Mouse (Mus musculus) embryonic fibroblast, embryonic 13.5 days (primary cell): ENCODE data around the gene Il10rb.

ENCODE experiments used
- CTCF ChIP-seq: IDR thresholded peaks from 2 replicates; pipeline ENCODE4 v1.5.1; 2011; ENCODE audit warnings: mild to moderate bottlenecking, control low read depth, low read length, moderate library complexity, borderline replicate concordance; ENCODE audit not compliant: insufficient read depth
- POLR2A ChIP-seq: IDR thresholded peaks from 2 replicates; pipeline ENCODE4 v1.6.1; 2011; ENCODE audit warnings: low read depth, mild to moderate bottlenecking, control low read depth, low read length, moderate library complexity

- TF ChIP-seq POLR2A, result no peak
- TF ChIP-seq CTCF, result no peak
Observed at GRCm38 (mm10) chr16:91451949-91452348, 46.0 kb downstream of the Il10rb start.
